Mouse (Mus musculus) gastrocnemius, postnatal 4 days (tissue): ENCODE results near the gene Arhgef3. TPM values are rescaled to one million over a fixed set of nuclear protein-coding genes. Genes with fewer than 3 reads are reported as not detected.
A peak's percentile ranks its signal among the peaks of the same experiment; 100 is the strongest.
"Not testable (repeated sequence)": the region's sequence is repeated elsewhere in the genome, so short reads cannot be mapped to it uniquely, and the experiment has no call there.

Experiments
- DNase-seq, 2 experiments: peaks; one replicate each; pipeline ENCODE4 v3.0.0; 2021 to 2022; ENCODE audit warnings: low spot score in 2 of 2, mixed read lengths in 2 of 2
- total RNA-seq, 2 experiments: library from RNA; stranded (reverse); gene quantifications; 2 replicates each; pipeline ENCODE4 v1.2.3; 2021

Gene Arhgef3
- total RNA-seq, 2 experiments from 2014 or later: 24.8 to 25.1 TPM

DNA sequence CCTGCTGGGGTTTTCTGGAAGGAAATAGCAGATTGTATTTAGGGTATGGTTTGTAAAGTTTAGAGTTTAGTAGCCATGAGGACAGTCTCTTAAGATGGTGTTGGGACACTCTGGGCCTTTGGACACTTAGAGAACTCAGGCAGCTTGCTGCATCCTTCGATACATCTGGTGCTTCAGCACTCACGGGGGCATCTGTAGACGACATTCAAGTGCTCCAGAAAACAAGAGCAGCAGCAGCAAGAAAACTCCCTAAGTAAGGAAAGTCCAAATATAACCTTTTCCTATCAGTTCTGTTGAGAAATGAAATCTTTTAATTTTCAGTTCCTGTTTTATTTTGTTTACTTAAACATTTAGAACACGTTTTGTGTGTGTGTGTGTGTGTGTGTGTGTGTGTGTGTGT, 71.9 kb downstream of the Arhgef3 start:
- DNase-seq: no peak

DNA sequence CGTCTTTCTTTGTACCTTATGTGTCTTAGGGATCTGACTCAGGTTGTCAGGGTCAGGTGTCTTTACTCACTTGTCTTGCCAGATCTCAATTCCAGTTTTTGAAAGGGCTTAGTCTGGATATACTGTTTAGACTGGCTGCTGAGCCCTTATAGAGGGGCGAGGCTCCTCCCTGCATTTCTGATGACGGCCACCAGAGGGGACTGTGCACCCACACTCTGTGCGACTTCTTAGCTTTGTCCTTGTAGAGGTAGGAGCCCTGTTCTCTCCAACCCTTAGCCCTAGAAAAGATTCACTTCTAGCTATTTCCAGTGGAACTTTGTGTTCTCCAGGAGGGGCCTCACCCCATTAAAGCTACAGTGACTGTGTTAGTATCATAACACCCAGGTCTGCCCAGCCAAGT, 72.3 kb downstream of the Arhgef3 start:
- peak; percentile 67 to 78 for DNase-seq

DNA sequence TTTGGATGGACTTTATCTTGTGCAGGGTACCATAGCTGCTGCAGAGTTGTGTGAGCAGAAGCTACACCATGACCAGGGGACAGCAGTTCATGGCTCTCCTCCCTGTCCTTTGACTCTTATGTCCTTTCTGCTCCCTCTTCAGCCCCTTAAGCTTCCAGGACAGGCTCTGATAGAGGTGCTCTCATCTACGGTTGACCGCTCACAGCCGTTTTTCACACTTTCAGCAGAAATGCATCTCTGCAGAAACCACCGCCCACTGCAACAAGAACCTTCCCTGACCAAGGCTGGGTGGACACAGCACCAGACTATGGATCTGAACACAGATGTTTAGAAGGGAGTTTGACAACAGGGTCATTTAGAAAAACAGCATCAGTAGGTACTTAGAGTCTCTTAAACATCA, 73.2 kb downstream of the Arhgef3 start:
- no peak for DNase-seq

DNA sequence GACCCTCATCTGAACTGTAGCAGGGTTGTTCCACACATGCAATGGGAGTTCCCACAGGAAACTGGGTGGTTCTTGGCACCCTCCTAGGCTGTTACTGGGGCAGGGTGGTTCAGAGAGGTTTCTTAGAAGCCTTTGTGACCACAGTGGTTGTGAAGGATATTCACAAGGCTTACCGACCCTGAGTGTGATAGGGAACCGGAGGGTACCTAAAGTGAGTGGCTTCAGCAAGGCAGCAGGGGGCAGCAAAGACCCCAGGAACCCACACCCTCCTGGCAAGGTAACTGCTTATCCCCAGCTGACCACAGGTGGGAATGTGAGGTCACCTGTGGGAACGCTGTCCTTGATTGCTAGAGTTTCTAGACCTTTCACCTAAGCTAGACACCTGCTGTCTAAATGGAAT, 77.8 kb downstream of the Arhgef3 start:
- no peak for DNase-seq

DNA sequence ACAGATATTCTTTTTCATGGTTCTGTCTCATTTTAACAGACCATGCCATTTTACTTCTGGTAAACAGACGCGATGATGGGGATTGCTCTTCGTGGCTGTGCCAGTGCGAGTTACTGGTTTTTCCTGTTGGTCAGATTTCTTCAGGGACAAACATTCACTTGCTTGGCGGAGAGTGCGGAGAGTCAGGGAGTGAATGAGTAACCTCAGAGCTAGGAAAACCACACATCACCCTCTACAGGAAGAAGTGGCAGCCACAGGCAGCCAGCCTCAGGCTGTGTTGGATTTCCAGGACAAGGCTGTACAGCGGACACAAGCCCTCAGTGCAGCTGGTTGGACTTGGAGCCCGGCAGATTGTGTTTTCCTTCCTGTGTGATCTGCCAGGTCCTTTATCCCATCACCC, 82.3 kb downstream of the Arhgef3 start:
- DNase-seq: no peak

DNA sequence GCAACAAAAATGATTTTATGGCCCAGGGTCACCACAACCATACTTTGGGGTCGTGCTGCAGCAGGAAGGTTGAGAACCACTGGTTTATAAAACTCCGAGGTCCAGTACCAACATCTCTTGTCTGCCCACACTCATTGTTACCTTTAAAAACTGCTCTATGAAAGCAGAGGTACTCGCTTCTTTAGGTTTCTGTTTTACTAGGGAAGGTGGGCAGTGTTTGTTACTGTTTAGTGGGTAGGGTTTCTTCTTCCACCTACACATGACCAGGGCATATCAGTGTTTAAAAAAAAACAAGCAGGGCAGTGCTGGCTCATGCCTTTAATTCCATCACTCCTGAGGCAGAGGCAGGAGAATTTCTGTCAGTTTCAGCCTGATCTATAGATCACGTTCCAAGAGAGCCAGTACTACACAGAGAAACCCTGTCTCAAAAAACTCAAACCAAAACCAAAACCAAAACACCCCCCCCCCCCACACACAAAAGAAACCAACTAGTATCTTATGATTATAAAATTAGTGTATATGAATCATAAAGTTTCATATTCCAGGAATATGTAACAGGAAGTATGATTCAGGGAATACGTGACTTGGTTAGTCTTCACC, 83.9 kb downstream of the Arhgef3 start:
- DNase-seq: no peak

DNA sequence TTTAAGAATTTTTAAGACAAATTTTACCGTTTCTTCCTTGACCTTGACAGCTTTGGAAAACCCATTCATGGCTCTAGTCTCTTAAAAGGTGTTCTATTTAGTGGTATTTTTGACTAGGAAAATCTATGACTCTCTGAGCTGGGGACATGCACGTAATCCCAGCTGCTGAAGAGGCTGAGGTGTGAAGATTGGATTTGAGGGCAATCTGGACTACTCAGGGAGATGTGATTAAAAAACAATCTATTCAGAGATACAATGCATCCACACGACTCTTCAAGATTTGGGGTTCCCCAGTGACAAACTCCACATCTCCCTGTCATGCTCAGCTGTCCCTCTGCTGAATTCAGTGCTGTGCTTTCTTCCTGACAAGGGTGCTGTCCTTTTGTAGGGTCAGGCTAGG, 84.4 kb downstream of the Arhgef3 start:
- no peak for DNase-seq

DNA sequence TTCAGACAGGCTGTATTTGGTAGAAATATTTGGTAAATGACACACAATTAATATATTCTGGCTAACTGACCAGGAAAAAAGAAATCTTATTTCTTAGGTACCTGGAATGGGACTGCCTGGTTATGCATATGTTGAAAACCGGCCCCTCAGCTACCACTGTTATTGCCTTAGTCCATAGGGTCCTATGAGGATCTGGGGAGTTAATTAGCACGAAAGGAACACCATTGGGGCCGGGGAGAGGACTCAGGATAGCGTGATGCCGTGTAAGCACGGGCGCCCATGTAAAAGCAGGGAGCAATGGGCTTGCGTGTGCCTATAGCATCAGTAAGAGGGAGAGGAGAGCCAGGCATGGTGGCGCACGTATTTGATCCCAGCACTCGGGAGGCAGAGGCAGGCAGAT, 85.2 kb downstream of the Arhgef3 start:
- DNase-seq: no peak

DNA sequence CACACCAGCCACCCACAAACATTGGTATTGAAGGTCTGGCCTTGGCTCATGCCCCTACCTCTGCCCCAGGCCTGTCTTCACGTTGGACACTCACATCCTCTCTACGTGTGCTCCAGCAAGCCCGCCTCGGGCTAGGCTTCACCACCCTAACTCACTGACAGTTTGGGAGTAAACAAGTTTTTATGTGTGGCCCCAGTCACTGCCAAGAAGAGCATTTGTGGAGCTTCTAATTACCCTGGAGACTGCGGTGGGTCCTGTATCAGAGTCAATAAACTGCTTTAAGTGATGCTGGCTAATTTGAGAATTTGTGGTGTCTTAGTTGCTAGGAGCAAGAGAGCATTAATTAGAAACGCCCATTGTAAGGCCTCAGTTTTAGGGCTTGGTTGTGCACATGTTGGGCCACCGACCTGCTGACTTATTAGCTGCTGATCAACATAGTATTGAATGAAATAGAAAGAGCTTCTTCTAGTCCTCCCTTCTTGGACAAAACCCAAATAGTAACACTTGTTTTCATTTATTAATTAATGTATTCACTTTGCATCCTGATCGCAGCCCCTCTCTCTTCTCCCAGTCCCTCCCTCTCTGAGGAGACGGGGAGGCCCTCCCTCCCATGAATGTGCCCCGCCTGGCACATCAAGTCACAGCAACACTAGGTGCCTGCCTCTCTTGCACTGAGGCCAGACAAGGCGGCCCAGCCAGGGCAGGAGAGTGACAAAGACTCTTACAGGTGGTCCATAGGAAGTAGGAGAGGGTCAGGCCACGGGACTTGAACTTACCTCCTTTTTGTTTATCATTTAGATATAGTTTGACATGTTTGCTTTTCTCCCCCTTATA, 86.3 kb downstream of the Arhgef3 start:
- no peak for DNase-seq

DNA sequence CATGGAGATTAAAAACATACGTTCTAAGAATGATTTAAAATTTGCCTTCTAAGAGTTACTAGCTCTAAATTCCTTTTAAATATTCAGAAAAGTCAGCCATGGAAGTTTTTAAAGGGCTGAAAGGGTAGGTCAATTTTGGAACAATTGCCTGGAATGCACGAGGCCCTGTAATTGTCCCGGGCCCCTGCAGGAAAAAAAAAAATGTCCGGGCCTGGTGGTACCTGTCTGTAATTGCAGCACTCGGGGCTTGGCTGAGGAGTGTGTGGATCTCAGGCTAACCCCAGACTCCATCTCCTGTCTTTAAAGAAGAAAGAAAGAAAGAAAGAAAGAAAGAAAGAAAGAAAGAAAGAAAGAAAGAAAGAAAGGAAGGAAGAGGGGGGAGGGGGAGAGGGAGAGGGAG, 87.1 kb downstream of the Arhgef3 start:
- DNase-seq: no peak

DNA sequence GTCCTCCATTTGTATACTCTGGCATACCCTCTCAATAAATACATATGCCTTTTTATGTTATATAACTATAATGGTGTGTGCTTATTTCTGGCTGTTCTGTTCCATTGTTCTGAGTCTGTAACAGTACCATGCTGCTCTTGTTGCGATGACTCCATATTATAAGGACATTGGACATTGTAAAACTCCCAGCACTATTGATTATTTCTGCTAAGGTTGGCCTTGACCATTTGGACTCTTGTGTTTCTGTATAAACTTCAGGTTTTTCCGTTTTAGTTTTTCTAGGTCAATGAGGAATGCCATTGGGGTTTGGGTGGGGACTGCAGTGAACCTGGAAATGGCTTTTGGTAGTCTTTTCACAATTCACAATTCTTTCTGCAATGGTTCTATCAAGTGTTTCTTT, 90.0 kb downstream of the Arhgef3 start:
- no peak for DNase-seq

DNA sequence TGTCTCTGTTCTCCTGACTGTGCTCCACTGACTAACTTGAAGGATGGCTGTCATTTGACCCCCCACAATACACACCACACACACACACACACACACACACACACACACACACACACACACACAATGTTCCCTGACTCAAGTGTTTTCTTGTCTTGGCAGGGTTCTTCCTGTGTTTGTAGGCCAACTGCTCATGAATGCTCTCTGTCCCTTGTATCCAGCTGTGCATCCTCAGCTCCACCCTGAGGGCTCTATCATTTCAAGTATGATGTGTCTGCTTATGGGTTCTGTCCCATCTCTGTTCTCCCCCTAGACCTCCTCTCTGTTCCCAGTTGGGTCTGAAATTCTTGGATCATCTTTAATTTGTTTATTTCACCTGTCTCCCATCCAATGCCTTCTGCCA, 91.7 kb downstream of the Arhgef3 start:
- no peak for DNase-seq

DNA sequence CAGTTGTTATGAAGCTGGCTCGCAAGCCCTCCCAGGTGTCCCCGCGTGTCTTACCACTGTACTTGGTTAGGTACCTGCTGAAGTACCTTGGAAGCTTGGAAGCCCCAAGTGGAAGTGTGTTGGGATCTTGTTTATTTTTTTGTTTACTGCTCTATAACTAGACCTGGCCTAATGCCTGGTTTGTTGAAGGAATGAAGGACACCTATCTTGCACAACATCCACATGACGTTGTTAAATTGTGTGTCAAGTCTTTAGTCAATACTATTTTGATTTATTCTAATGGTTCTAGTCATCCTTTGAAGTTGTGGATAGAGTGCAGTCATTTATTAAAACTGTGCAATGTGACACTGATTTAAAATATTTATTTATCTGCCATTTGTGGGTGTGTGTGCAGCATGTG, 94.8 kb downstream of the Arhgef3 start:
- DNase-seq: no peak

DNA sequence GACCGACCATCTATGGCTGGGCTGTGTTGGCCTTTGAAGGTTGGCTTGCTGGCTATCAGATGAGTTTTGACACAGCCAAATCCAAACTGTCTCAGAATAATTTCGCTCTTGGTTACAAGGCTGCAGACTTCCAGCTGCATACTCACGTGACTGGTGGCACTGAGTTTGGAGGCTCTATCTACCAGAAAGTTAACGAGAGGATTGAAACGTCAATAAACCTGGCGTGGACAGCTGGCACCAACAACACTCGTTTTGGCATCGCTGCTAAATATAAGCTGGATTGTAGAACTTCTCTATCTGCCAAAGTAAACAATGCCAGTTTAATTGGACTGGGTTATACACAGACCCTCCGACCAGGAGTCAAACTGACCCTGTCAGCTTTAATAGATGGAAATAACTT, 96.1 kb downstream of the Arhgef3 start:
- DNase-seq: not testable (repeated sequence)

DNA sequence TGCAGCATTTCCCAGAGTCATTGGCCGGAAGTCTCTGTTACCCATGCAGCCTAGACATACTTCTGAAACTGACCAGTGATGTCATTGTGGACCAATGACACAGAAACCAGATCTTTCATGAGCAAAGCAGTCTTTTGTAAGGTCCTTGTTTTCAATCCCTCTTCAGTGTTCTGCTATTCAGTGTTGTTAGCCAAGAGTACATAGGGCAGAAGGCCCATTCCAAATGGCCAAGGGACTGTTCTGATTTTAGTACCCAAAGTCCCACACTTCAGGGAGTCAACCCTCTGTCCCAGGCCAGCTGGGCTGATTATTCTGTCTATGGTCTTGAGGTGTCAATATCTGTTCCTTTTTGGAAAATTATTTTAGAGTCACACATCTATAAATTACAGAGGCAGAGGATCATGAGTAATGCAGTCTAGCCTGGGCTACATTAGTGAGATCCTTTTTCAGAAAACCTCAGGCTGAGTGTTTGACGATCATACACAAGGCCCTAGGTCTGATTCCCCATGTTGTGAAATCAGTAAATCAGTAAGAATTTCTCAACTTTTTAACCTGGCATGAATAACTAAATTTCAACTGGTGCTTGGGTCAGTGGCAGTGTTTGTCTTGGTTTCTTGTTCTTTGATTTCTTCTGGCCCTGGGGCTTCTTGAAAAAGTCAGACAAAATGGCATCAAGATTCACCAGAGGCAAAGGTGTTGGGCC, 97.2 kb downstream of the Arhgef3 start:
- DNase-seq: no peak

DNA sequence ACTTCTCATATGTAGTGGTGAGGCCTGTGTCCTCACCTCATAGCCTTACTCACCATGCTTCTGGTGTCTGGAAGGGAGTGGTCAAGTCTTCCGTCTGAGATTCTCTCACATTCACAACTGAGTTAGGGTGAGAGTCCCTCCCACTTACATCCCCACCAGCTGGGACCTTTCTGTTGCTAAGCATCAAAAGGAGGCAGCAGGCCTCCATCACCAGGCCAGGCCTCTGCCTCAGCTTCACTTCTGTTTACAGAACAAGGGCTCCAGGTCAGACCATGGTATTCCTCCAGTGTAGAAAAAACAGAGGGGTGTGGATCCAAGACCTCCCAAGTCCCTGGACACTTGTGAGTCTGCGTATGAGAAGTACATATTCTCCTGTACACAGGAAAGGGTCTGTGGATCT, 99.5 kb downstream of the Arhgef3 start:
- DNase-seq: no peak

DNA sequence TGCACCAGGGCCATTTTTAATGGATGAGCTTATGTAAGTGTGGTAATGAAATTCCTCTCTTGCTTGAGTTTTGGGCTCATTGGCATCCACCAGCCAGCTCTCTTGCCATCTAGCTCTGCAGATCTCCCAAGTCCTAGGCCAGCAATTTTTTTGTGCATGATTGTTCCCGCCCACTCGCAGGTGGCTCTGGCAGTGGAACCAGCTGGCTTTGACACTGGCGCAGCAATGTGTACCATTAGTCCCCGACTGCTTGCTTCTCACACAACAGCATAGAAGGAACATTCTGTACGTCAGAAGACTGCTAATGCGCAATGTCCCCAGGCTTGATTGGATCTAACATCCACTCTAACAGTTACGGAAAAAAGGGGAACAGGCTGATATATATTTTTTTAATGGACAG, 105.0 kb downstream of the Arhgef3 start:
- DNase-seq: no peak

DNA sequence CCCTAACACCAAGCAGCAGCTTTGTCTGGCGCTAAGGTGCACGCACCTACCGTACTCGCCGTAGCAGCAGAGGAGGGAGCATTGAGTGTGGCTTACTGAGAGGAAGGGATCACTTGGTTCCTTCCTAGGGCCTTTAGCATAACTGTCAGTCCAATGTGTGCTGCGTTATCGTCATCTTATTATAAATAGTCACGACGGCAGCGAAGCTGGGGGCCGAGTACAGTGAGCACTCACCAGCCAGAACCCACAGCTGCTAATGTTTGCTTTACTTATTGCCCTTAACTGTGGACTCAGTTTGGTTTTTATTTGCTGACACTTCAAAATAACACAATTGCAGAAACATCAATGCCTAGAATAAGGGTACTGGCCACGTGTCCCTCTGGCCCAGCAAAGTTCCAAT, 105.6 kb downstream of the Arhgef3 start:
- DNase-seq: no peak

DNA sequence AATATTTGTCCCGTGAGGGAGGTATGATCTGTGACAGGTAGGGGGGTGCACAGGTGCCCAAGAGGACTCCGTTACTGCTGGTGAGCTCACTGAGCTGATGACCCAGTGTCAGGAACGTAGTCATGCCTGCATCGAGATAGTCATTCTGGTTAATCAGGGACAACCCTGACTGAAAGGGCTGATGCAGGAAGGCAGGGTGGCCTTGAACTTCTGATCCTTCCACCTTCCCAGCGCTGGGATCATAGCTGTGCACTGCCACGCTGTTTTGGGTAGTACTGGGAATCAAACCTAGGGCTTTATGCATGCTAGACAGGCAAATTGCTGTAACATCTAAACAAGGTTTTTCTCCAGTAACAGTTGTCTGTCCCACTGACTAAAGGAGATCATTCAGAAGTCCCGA, 109.9 kb downstream of the Arhgef3 start:
- no peak for DNase-seq

DNA sequence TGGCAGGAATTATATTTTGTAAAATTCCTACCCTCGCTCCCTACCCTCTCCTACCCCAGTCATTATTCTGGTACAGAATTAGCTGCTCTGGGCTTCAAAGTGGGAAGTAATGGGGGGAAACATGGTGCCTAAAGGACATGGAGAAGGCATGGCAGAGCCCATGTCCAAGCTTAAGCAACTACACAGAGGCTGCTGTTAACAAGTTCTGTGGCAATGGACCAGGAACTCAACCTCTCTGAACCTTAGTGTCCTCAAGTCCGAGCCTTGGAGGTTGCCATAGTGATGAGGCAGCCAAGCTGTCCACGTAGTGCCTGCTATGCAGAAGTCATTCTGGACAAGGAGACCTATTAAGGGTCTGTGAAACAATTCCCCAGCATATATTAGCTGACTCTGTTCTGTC, 111.6 kb downstream of the Arhgef3 start:
- no peak for DNase-seq

DNA sequence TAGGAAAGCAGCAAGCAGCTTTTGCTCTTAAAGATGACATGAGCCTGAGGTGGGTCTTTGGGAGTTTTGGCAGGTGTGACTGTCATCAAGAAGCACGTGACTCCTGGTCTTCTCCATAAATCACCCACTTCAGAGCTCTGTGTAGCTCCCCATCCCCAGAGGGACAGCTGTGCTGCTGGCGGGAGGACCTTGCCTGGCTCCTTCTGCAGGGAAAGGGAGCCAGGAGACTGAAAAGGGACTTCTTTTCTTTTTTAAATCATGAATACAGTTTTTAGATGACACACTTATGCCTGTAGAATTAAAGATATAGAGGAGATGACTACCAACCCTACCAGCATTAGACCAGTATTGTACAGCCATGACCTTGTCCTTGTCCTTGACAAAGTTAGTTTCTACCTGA, 113.6 kb downstream of the Arhgef3 start:
- DNase-seq: peak in 1 of 2 experiments; percentile 24

DNA sequence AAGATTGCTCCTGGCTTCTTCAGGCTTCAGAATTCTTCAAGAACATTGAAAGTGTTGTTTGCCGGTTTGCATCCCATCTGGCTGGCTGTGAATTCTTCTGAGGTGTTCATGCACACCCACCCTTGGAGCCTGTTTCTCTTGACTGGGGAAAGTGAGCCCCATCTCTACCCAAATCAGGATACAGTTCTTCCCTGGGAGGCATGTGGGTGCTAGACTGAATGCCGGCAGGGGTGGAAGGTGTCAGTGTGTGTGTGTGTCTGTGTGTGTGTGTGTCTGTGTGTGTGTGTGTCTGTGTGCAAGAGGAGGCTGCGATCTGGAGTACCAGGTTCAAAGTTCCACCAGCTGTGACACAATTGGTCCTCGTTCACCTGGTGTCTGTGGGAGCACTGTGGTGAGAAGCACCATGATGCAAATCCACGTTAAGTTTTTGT, 114.3 kb downstream of the Arhgef3 start:
- DNase-seq: no peak
